21 mouse cellular contexts compared by ENCODE assay signal in genomic region chr7:101071020-101071419, GRCm38 (mm10). TPM values are rescaled to one million over a fixed set of nuclear protein-coding genes. Genes with fewer than 3 reads are reported as not detected.
DNase-seq lines count a peak whose midpoint lies in the region; ATAC-seq and TF ChIP-seq lines count a peak whose summit lies in the region.
"Had no signal": no experiment of that assay in that cellular context is flagged by ENCODE, and none has a peak within 500 bp of the region (broad histone marks: within the 10 kb centered on the region; RNA-seq: fewer than 3 reads in every experiment).

No protein-coding gene starts in this region.

- no peak for DNase-seq in kidney, postnatal 36 days
- peak; percentile 32 for DNase-seq in thymus, postnatal 25 days
- DNase-seq in left cerebral cortex, postnatal 4 days = no peak
- DNase-seq: adrenal gland, adult 2 months; cerebellum, adult 18-20 months; forebrain, postnatal 0 days; gastrocnemius, postnatal 10 days; heart, postnatal 36 days; kidney, postnatal 14 days; lung, postnatal 14 days; right cerebral cortex, postnatal 14 days had no signal

- no peak for ATAC-seq in kidney, embryonic 16.5 days (ENCODE audit: low FRiP score, low TSS enrichment)
- ATAC-seq in activated CD4-positive, CD25-positive, alpha-beta regulatory T cell, adult 4 months = peak; percentile 84
- no peak for ATAC-seq in intestine, postnatal 0 days
- no peak for ATAC-seq in midbrain, embryonic 16.5 days
- ATAC-seq: forebrain, postnatal 0 days; hindbrain, embryonic 16.5 days had no signal

- H3K36me3 ChIP-seq in kidney, embryonic 16.5 days (ENCODE audit: insufficient read depth, low read length) = no peaks in the 10 kb centered on the region
- no peaks in the 10 kb centered on the region for H3K36me3 ChIP-seq in intestine, postnatal 0 days (ENCODE audit: control insufficient read depth, insufficient read depth)
- no peaks in the 10 kb centered on the region for H3K36me3 ChIP-seq in midbrain, embryonic 16.5 days (ENCODE audit: control insufficient read depth, insufficient read depth, low read length)
- H3K36me3 ChIP-seq: limb, embryonic 13.5 days; liver, embryonic 15.5 days; neural tube, embryonic 13.5 days had no signal

- H3K27me3 ChIP-seq in kidney, embryonic 16.5 days (ENCODE audit: insufficient read depth, low read length) = no peaks in the 10 kb centered on the region
- no peaks in the 10 kb centered on the region for H3K27me3 ChIP-seq in intestine, postnatal 0 days (replicated peaks; ENCODE audit: control insufficient read depth, insufficient read depth, low read length)
- no peaks in the 10 kb centered on the region for H3K27me3 ChIP-seq in midbrain, embryonic 16.5 days (ENCODE audit: control insufficient read depth, insufficient read depth, low read depth, low read length)
- H3K27me3 ChIP-seq: limb, embryonic 13.5 days; liver, embryonic 15.5 days; neural tube, embryonic 13.5 days had no signal

- H3K27ac ChIP-seq in kidney, embryonic 16.5 days (ENCODE audit: low read length) = peak overlapping the region; percentile 50; the same call in 1 of the 2 replicates
- peak overlapping the region; percentile 60 for H3K27ac ChIP-seq in intestine, postnatal 0 days (ENCODE audit: low read depth, low read length)
- H3K27ac ChIP-seq in midbrain, embryonic 16.5 days (ENCODE audit: low read length) = no peak overlapping the region
- H3K27ac ChIP-seq: limb, embryonic 13.5 days; liver, embryonic 15.5 days; neural tube, embryonic 13.5 days had no signal

- no peaks in the 10 kb centered on the region for H3K9me3 ChIP-seq in kidney, embryonic 16.5 days (ENCODE audit: low read length)
- no peaks in the 10 kb centered on the region for H3K9me3 ChIP-seq in intestine, postnatal 0 days (ENCODE audit: control insufficient read depth)
- no peaks in the 10 kb centered on the region for H3K9me3 ChIP-seq in midbrain, embryonic 16.5 days (replicated peaks; ENCODE audit: control insufficient read depth, low read length, poor library complexity, severe bottlenecking)
- H3K9me3 ChIP-seq: limb, embryonic 13.5 days; liver, embryonic 15.5 days; neural tube, embryonic 13.5 days had no signal

- H3K4me2 ChIP-seq in kidney, embryonic 16.5 days (replicated peaks; ENCODE audit: low read depth, low read length) = no peak overlapping the region
- no peak overlapping the region for H3K4me2 ChIP-seq in intestine, postnatal 0 days (replicated peaks; ENCODE audit: low read depth)
- H3K4me2 ChIP-seq in midbrain, embryonic 16.5 days (ENCODE audit: low read length) = no peak overlapping the region
- H3K4me2 ChIP-seq: limb, embryonic 13.5 days; liver, embryonic 15.5 days; midbrain, embryonic 11.5 days; neural tube, embryonic 13.5 days had no signal

- intact Hi-C loops in left cerebral cortex, postnatal 4 days (cut with DNase I) = no loop called here

- 34% methylated on average over 6 of the region's 6 CpGs for WGBS in kidney, embryonic 16.5 days
- 51% methylated on average over 6 of the region's 6 CpGs for WGBS in intestine, postnatal 0 days
- 50% methylated on average over 6 of the region's 6 CpGs for WGBS in midbrain, embryonic 16.5 days

- H3K9ac ChIP-seq in kidney, embryonic 16.5 days (replicated peaks; ENCODE audit: low read length) = no peak overlapping the region
- no peak overlapping the region for H3K9ac ChIP-seq in intestine, postnatal 0 days (ENCODE audit: low read depth, low read length)
- H3K9ac ChIP-seq in midbrain, embryonic 16.5 days (ENCODE audit: low read depth, low read length) = no peak overlapping the region
- H3K9ac ChIP-seq: forebrain, postnatal 0 days; limb, embryonic 13.5 days; liver, embryonic 15.5 days; neural tube, embryonic 13.5 days had no signal

- H3K4me1 ChIP-seq in kidney, embryonic 16.5 days (ENCODE audit: insufficient read depth, low read length) = peaks cover 5% of the 10 kb centered on the region
- H3K4me1 ChIP-seq in intestine, postnatal 0 days (replicated peaks; ENCODE audit: control insufficient read depth, insufficient read depth, low read length) = peaks cover 19% of the 10 kb centered on the region
- no peaks in the 10 kb centered on the region for H3K4me1 ChIP-seq in midbrain, embryonic 16.5 days (ENCODE audit: control insufficient read depth, insufficient read depth, low read length)
- H3K4me1 ChIP-seq: neural tube, embryonic 13.5 days had no signal

- no peak for TF ChIP-seq CTCF in intestine, postnatal 0 days (IDR thresholded peaks at IDR 0.05; ENCODE audit: low read depth)

- no peak overlapping the region for H3K4me3 ChIP-seq in kidney, embryonic 16.5 days (ENCODE audit: low read length)
- no peak overlapping the region for H3K4me3 ChIP-seq in intestine, postnatal 0 days (ENCODE audit: low read depth, low read length)
- no peak overlapping the region for H3K4me3 ChIP-seq in midbrain, embryonic 16.5 days (ENCODE audit: low read depth, low read length)
- H3K4me3 ChIP-seq: erythroblast, embryonic 14.5 days; limb, embryonic 13.5 days; liver, embryonic 15.5 days; neural tube, embryonic 13.5 days had no signal

RNA-seq across cellular contexts. Expression of gene Fchsd2, which starts 21.6 kb away (rescaled TPM):
- polyA plus RNA-seq in kidney, embryonic 16.5 days (2015; fragmentation: Nextera tagmentation; extraction: Ambion mirVana) = 24.6 and 28.5 TPM in 2 replicates
- 10 to 100 TPM; 31.3 to 40.6 TPM for polyA plus RNA-seq in activated CD4-positive, CD25-positive, alpha-beta regulatory T cell, adult 4 months (2017; shearing (Covaris generic))
- 20.1 and 26.1 TPM in 2 replicates for polyA plus RNA-seq in intestine, postnatal 0 days (2015; fragmentation: Nextera tagmentation; extraction: Ambion mirVana)
- polyA plus RNA-seq in midbrain, embryonic 16.5 days (2015; fragmentation: Nextera tagmentation; extraction: Ambion mirVana) = 42.0 and 45.2 TPM in 2 replicates
- 100 to 1,000 TPM; 107 to 122 TPM for total RNA-seq in left cerebral cortex, postnatal 4 days (2021)

RNA-seq across cellular contexts. Expression of gene P2ry2, which starts 58.4 kb away (rescaled TPM):
- polyA plus RNA-seq in kidney, embryonic 16.5 days (2015; fragmentation: Nextera tagmentation; extraction: Ambion mirVana) = 1.2 and 1.4 TPM in 2 replicates
- polyA plus RNA-seq in activated CD4-positive, CD25-positive, alpha-beta regulatory T cell, adult 4 months (2017; shearing (Covaris generic)) = under 1 TPM in 1 of 2 experiments, not detected in 1; 0.23 TPM
- polyA plus RNA-seq in intestine, postnatal 0 days (2015; fragmentation: Nextera tagmentation; extraction: Ambion mirVana) = 2.0 and 2.6 TPM in 2 replicates
- 0.21 and 0.22 TPM in 2 replicates for polyA plus RNA-seq in midbrain, embryonic 16.5 days (2015; fragmentation: Nextera tagmentation; extraction: Ambion mirVana)
- total RNA-seq in left cerebral cortex, postnatal 4 days (2021) = 1 to 10 TPM; 1.2 to 1.3 TPM
- polyA plus RNA-seq: midbrain, embryonic 11.5 days had no signal
